Mouse (Mus musculus) kidney, adult 9 months (tissue): ENCODE measurements at regions not wholly inside any gene's neighbourhood (a gene's known extent, or its start where the extent isn't known, plus 50 kb on each side); places are given as distances from the start of the nearest gene placed in this dataset.

Source experiments
- DNase-seq: peaks from one replicate; pipeline ENCODE4 v3.0.0; 2022

DNA sequence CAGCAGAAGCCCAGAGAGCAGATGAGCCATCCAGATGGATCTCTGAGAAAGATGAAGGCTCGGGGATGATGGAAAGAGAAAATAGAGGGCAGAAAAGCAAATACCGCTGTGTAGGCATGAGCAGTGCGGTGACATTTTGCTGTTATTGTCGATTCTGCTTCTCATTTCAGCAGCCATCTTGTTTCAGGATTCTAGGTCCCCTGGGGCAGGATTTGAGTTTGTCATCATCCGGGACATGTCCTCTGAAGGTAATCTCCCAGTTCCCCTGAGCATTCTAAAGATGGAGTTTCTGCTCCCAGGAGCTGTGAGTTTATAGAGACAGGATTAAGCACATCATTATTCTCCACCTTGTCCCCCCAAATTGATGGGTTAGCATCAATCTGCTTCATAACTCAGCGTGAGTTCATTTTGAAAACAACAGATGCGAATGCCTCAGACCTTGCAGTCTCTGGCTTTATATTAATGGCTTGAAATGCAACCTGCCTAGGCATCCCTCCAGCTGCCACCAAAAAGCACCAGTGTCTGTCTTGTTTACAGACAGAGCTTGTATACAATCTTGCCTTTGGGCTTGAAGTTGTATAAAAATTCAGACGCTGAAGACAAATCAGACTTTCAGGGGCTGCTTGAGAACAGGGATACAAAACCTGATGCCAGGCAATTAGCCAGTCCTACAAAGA lies 128.6 kb upstream of the Foxa2 start:
- no peak for DNase-seq

DNA sequence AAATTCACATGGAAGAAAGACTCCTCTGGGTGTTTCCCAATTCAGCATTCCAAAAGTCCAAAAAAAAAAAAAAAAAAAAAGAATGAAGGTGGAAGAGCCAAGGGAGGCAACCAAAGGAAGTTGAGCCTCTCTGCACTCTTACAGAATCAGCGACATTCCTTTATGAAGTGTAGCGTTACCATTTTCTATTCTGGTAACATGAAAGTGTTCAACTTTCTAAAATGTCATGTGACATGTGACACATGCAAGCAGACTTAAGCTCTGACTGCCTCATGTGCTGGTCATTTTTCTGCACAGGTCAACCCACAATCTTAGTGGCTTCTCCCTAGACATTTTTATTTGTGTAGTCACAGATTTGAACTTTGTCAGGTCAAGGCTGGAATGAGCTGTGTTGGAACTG lies 133.5 kb upstream of the Foxa2 start:
- no peak for DNase-seq

DNA sequence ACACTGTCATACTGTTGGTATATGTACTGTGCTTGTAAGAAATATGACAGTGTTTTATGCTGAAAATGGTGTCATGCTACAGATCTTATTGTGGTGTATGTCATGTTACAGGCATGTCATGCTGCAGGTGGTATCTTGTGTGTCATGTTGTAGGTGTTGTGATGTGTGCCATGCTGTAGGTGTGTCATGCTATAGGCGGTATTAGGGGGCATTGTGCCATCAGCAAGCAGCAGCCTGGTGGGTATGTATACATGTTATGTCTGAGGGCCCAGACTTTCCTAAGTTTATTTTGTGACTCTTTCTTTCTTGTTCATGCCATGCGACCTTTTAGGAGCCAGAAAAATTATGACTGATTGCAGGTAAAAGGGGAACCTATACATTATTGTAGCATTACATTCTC lies 134.7 kb upstream of the Foxa2 start:
- DNase-seq: no peak

DNA sequence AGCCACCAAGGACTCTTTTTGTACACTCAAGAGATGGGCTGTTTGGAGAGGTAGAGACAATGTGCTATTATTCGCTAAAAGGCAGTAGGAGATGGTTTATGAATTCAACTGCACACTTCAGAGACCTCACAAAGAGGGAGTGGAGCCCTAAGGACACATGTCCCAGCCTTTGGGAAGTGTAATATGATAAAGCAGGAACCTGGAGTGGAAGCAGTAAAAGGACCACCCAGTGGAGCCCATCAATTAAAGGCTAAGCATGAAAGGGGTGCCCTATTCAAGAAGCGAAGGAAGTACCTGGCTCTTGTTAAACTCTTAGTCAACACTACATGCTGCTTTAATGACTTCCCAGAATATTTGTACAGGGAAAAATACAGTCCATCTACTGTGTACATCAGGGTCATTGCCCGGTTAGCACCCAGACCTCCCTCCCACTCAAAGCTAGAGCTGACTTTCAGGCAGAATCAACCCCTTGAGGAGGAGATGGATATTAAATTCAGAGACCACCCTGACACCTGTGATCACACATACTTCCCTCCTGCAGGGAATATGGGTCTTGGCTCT lies 135.8 kb upstream of the Foxa2 start:
- DNase-seq: no peak

DNA sequence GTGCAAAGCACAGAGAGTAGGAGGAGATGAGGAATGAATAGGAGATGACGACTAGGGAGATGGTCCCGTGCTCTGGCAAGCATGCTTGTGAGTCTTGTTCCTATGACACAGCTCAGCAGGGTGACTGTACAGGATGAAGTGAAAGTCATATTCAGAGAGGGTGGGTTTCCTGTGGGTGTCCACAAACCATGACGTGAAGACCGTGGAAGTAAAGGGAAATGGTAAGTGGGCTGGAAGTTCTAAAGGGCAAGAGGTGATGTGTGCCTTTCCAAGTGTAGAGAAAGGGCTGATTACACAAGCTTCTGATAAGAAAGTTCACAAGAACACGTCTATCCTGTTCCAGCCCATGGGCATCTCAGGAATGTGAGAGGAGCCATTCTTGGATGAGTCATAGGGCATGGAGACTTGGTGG lies 138.0 kb upstream of the Foxa2 start:
- no peak for DNase-seq

DNA sequence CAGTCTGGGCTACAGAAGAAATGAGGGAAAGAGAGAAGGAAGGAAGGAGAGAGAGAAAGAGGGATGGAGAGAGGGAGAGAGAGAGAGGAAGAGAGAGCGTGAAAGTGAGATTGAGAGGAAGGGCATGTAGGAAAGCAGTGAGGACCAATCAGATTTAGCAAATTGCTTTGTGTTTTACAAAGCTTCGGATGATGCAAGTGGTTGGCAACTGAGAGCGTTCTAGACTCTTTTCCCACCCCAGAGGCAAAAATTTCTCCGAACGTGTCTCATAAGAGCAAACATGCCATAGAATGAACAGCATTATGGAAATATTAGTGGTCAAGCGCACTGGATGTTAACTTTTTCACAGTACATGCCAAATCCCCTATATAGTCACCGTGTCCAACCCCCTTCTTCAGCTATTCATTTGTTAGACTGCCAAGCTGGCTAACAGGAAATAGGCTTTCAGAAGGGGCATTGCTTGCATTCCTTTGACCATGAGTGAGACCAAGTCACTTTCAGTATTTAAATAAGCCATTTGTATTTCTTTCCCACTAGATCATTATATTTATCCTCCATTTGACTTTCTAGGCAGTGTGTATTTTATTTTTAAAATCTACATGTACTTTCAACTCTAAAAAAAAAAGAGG lies 139.7 kb upstream of the Foxa2 start:
- DNase-seq: no peak

DNA sequence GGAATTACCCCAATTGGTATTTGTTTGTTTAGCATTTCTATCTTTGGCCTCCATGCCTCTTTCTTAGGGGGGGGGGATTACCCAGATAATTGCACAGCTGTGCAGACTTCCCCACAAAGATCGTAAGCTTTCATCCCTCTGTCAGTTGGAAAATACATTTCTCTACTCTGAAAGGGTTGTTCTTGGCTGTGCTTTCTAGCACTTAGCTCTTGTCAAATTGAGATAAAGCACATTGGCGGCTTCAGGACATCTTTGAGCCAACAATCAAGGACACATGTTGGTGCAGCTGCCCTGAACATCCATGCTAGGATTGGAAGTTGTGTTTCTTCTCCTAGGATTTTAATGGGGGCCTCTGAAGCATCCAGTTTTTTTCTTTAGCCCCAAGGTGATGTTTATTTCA lies 142.1 kb upstream of the Foxa2 start:
- DNase-seq: peak; percentile 25

DNA sequence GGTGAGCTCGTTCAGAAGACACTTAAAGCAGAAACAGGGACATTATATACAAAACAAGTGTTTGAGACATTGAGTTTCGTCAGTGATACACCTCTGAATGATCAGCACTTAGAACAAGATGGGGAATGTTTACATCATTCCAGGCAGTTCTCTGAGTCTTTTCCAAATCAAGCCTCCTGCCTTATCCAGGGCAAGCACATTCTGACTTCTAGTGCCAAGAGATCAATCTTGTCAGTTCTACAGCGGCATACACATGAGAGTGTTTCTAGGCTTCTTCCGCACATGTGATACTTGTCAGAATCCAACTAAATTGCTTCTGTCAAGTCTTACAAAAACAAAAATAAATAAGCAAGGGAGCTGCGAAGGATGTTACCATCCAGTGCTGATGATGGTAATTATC lies 142.5 kb upstream of the Foxa2 start:
- DNase-seq: no peak

DNA sequence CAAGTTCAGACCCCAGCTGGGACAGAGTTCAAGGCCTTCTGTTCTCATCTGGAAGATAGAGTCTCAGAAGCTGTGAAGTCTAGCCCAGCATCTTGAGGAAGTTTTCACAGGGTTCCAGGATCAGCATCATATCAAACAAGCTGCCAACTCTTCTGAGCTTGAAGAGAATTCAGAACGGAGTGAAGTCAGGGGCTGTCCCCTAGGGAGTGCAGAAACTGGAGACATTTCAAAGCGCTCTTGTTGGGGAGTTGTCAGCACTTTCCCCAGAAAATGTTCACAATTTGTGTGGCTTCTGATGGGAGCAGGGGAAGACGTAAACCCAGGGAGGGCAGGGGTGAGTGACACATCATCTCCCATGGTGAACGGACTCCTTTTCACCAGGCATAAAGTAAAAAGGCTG lies 146.2 kb upstream of the Foxa2 start:
- DNase-seq: peak; percentile 13

DNA sequence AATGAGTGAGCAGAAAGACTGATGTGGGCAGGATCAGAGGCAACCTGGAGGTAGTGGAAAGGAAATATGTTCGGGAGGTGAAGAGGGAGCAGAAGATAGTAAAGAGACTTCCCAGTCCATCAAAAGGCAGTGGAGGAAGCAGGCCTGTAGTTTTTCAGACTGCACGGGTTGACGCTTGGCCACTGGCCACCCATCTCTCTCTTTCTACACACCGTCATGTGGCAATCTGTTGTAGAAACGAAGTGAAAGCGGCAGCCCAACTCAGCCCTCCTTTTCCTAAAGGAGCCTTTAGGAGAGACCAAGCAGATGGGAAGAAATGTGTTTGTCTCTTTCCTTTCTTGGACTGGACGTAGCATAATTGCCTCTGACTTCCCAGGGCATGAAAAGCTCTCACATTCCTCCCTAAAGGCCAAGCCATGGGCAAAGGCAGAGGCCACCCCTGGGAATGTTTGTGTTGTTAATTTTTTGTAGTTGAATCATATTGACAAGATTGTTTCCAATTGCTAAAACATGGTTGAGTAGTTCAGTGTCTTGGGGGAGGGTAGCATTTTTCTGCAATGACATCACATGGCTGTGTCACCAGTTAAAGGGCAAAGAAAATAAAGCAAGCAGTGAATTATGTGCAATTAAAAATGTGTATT lies 150.7 kb upstream of the Foxa2 start:
- peak; percentile 17 for DNase-seq

DNA sequence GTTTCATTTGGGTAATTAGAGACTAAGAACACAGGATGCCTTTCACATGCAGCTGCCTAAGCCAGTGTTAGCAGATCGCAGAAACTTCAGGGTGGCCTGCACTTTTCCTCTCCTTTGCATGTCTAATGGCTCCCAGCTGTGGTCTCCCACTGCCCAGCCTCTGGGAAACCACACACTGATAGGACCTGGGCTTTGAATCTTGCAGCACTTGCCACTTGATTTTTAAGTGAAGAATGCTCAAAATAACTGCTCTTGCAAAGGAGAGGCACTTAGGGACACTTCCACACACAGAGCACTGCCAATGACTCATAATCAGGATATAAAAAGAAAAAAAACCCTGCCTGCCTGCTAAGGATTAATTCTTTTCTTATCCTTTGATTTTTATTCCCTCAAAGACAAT lies 159.9 kb upstream of the Foxa2 start:
- DNase-seq: no peak

DNA sequence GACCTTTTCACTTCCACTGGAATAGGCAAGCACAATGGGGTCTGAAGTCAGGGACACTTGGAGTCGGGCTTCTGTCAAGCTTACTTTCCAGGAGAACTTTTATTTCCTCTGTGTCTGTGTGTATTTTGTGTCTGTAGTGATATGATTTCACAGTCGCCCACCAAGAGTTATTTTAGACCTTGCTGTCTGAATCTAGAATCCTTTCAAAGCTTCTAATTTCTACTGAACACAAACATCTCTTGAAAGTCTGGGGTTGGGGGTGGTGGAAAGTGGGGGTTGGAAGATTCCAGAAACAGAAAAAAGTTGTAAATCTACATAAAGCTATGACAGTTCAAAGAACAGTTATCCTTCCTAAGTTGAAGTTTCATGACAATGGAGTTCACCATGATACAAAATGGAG lies 164.0 kb upstream of the Foxa2 start:
- DNase-seq: no peak

DNA sequence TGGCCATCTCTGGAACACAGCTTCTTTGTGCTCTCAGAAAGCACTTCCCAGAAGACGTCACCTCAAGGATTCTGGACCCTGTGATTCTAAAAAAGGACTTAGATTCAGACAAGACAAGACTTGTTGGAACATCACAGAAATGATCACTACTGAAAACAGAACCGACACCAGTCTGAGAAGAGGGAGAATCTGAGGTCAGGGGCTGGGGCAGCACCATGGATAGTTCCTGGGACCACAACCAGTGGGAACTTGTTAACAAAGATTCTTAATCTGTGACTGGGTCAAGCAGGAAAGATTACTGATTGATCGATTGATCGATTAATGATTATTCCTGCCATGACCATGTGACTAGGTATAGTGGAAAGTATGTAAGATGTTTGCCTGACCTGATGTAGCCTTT lies 170.4 kb upstream of the Foxa2 start:
- no peak for DNase-seq

DNA sequence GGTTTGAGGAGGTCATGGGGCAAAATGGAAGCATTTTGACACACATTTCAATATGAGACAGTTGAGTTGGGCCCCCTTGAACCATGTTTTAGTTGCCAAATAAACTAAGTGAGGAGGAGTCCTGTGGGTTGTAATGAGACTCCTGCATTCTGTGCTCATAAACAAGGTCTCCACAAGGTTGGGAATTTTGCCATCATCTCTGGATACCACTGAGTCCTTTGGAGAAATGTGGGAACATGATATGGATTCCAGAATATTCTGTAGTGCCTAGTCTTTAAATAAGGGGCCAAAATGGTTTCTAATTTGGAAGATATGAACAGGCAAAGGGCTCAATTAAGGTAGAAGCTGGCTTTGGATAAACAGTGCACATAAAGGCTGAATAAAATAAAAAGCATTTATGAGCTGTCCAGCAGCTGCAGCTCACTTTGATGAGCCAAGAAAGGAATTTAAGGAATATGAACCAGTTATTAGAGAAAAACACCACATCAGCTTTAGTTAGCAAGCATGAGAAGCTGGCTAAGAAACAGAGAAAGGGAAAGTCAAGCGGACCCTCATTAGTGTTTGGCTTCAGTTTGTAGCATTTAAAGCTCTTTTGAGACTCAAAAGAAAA lies 161.3 kb upstream of the Sstr4 start:
- DNase-seq: no peak

DNA sequence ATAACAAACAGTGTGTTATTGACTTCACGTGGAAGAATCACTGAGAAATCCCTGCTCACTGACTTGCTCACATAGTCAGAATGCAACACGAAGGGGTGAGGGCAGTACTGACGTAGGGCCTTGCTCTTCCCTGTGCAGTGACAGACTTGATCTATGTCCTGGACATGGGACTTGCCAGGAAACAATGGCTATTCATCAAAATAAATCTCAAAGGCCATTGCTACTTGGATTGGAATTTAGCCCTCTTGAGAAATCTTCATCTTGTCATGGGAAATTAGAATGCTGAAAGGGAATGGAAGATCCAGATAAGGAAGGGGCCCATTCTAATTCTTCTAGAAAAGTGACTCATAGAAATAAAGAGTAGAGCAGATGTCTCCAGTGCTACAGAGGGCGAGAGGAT lies 158.0 kb upstream of the Sstr4 start:
- no peak for DNase-seq

DNA sequence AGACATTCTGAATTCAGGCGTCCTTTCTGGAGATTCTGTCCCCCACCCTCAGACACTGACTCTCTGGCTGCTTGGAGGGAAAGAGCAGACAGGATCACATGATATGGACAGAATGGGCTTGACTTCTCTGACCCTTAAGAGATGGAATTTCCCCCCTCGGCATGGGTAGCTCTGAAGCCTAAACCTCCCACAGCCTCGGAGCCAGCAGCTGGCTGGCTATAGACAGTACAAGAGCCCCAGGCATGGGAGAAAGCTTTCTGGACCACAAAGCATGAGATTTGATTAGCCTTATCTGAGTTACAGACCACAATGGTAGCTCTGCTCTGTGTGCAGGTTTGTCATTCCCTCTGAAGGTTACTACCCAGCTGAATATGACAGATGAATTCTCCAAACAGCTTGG lies 156.1 kb upstream of the Sstr4 start:
- DNase-seq: no peak

DNA sequence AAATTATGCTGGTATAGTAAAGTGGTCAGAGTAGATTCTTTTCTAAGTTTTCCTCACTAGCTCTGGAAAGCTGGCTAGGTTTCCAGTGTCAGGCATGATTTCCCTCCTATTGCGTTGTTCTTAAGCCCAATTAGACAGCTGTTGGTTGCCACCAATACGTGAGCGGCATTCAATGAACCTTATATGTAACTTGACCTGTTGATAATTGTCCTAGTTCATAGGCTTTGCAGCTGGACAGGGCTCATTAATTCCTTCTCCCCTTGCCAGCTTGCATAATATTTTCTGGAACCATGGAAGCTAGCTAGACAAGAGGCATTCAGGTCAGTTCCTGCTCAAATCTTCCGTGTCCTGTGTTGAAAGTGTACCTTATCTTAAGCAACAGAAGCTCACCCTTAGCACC lies 152.9 kb upstream of the Sstr4 start:
- peak; percentile 38 for DNase-seq

DNA sequence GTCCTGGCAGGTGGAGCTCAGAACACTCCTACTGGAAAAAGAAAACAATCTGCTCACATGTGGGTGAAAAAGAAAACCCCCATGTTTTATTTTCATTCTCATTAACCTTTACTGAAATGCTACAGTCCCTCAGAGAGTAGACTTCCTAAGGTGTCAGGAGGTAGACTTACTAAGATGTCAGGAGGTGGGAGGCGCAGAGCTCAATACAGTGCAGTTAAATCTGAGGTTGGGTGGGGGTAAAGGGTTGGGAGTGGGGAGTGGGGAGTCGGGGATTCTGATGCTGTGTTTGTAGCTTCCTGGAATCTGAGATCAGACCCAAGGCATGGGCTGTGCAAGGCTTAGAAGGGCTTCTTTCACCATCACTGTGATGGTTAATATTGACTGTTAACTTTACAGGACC lies 149.6 kb upstream of the Sstr4 start:
- no peak for DNase-seq

DNA sequence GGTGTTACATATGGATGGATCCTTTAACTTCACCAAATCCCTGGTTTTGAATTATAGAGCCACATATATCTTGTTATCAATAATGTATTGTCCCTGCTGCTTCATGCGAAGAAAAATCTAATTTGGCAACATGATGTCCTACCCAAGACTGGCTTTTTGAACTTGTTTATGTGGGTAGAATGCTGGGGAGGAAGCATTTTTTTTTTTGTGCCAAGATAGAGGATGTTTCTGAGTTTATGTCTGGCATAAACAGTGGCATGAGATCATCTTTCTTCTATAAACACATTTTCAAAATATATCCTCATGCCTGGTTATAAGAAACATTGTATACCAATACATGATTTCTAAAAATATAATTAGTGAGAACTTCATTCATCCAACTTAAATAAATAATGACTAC lies 144.2 kb upstream of the Sstr4 start:
- no peak for DNase-seq

DNA sequence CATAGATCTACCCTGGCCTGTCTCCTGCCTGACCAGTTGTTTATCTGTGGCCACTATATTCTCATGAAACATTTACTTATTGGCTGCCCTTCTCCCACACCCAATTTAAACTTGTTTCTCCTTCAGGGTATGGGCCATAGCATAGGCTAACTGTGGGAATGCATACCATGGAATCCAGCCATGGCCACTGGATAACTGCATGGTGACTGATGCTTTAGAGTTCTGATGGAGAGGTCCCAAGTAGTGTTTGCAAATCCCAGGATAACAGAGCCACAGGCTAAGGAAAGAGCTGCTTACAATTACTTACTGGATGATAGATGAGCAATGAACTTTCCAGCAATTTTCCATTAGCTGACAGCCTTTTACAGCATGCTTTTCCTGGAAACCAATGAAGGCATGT lies 139.5 kb upstream of the Sstr4 start:
- no peak for DNase-seq

DNA sequence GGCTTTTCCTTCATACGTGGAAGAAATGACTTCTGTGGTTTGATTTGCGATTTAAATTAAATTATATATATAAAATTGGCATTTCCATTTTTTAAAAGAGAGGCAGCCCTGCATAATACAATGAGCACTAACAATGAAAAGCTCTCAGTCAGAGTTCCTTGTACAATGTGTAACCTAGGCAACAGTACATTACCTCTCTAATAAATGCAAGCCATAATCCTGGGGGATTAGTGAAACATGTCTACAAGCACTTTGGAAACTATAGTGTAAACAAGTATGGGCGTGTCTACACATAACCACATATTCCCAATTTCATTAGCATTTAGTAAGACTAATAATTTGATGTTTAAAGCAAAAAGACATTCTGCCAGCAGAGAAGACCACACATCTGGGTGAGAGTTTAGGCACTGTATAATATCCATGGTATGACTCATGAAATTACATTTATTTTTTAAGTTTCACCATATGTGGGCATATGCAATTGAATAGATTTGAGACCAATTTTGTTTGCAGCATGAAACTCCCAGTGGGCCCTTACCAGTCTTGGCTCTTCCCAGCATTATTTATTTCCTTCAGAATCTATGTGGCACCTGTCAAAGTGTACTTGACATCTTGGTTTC lies 130.9 kb upstream of the Sstr4 start:
- no peak for DNase-seq

DNA sequence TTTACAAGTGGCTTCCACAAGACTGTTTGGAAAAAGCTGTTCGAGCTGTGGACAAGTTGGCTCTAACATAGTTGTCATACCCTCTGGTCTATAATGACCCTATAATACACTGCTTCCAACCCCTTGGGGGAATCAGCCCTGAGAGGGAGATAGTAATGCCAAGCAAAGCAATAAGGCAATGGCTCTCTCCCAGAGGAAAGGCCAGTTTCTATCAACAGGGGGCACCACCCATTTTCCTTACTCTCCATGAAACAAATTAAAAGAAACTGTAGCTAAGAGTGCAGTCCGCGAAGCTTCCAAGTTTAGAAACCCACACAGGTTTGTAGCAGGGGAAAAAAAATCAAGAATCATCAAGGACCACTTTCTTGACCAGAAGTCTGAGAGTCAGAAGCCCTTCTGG lies 115.9 kb upstream of the Sstr4 start:
- DNase-seq: peak; percentile 7

DNA sequence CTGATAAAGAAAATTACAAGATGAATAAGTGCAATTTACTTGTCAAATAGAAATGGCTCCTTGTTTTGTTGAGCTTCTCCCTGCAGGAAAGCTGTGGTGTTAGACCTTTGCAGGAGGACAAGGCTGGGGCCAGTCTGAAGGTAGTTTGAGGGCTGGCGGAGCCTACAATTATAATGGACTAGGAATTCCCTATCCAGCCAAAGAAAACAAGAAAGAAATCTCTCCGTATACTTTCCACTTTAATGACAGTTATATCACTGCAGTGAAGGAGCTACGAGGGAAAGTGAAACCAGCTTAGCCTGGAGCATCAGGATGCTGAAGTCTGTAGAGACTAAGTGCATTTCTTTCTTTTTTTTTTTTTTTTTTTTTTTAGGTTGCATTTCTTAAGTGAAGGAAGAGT lies 104.8 kb upstream of the Sstr4 start:
- DNase-seq: peak; percentile 15

DNA sequence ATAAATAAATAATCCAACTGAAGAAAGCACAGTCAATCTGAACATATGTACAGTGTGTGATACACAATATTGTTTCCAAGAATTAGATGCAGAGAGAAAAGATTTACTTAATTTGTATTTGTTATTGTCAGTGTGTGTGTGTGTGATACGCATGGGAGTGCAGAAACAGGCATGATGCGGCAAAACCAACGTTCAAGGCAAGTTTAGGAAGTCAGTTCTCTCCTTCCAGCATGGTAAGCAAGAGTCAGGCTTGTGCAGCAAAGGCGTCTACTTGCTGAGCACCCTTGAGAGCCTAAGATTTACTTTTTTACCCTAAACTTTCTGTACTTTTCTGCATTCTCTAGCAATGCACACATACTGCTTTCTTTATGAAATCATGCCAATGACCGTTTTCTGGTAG lies 102.7 kb upstream of the Sstr4 start:
- DNase-seq: no peak
